Mouse (Mus musculus) heart, postnatal 0 days (tissue): ENCODE measurements around the gene Slc5a10. TPM values are rescaled to one million over a fixed set of nuclear protein-coding genes. Genes with fewer than 3 reads are reported as not detected.

Experiments
- ATAC-seq: fragments of 200-750 bp; cut with Nextera tagmentation; 2 replicates; pipeline ENCODE4 v1.8.0; 2017; ENCODE audit warnings: low read depth, moderate number of reproducible peaks, moderate library complexity; ENCODE audit not compliant: insufficient read depth
- DNase-seq: peaks from one replicate; pipeline ENCODE4 v3.0.0-alpha.2; 2016; ENCODE audit warnings: low spot score
- H3K27ac ChIP-seq: fragments of 300-500 bp; sonication (generic); 2 replicates; pipeline ENCODE4 v1.5.1; 2014; ENCODE audit warnings: low read depth, mild to moderate bottlenecking
- H3K27me3 ChIP-seq: fragments of 300-500 bp; sonication (generic); 2 replicates; pipeline ENCODE4 v1.6.1; 2014; ENCODE audit warnings: low read length, mixed read lengths; ENCODE audit not compliant: control insufficient read depth, insufficient read depth
- H3K36me3 ChIP-seq: fragments of 300-500 bp; sonication (generic); replicated peaks from 2 replicates; pipeline ENCODE4 v1.6.1; 2014; ENCODE audit warnings: low read length, mixed read lengths; ENCODE audit not compliant: control insufficient read depth, insufficient read depth
- H3K4me1 ChIP-seq: fragments of 300-500 bp; sonication (generic); 2 replicates; pipeline ENCODE4 v1.6.1; 2014; ENCODE audit warnings: antibody characterized with exemption; ENCODE audit not compliant: control insufficient read depth, insufficient read depth
- H3K4me2 ChIP-seq: fragments of 300-500 bp; sonication (generic); 2 replicates; pipeline ENCODE4 v1.6.1; 2014; ENCODE audit warnings: low read depth, mild to moderate bottlenecking, low read length, moderate library complexity
- H3K4me3 ChIP-seq: fragments of 300-500 bp; sonication (generic); 2 replicates; pipeline ENCODE4 v1.5.1; 2014; ENCODE audit warnings: low read depth, low read length
- H3K9ac ChIP-seq: fragments of 300-500 bp; sonication (generic); replicated peaks from 2 replicates; pipeline ENCODE4 v1.6.1; 2014; ENCODE audit warnings: low read depth, low read length, mixed read lengths
- H3K9me3 ChIP-seq: fragments of 300-500 bp; sonication (generic); replicated peaks from 2 replicates; pipeline ENCODE4 v1.6.1; 2016; ENCODE audit warnings: low read length; ENCODE audit not compliant: control insufficient read depth
- CTCF ChIP-seq: IDR thresholded peaks from 2 replicates; pipeline ENCODE4 v1.5.1; 2016; ENCODE audit warnings: antibody characterized with exemption, control low read depth, low read depth
- EP300 ChIP-seq: IDR thresholded peaks from 2 replicates; pipeline ENCODE4 v1.6.1; 2016; ENCODE audit warnings: antibody characterized with exemption, low read depth
- WGBS: fragments of 180-500 bp; shearing (Covaris S2); extraction: QIAGEN DNeasy Blood & Tissue Kit; methylation state at CpG from one replicate; pipeline ENCODE4 v1.1.7; 2014; 5-methylcytosine and 5-hydroxymethylcytosine counted together
- polyA plus RNA-seq: library from polyadenylated mRNA; unstranded; fragments of >200 nt; fragmentation: Nextera tagmentation; extraction: Ambion mirVana; gene quantifications from 2 replicates; pipeline ENCODE4 v1.2.1, GENCODE M21; 2015
- total RNA-seq: library from RNA; depleted of rRNA; stranded (reverse); fragments of >200 nt; gene quantifications from 2 replicates; pipeline ENCODE4 v1.2.3, GENCODE M21; 2014; ENCODE audit warnings: low replicate concordance

The Slc5a10 gene
- total and polyA plus RNA-seq, 2 experiments from 2014 or later, result not detected

DNA sequence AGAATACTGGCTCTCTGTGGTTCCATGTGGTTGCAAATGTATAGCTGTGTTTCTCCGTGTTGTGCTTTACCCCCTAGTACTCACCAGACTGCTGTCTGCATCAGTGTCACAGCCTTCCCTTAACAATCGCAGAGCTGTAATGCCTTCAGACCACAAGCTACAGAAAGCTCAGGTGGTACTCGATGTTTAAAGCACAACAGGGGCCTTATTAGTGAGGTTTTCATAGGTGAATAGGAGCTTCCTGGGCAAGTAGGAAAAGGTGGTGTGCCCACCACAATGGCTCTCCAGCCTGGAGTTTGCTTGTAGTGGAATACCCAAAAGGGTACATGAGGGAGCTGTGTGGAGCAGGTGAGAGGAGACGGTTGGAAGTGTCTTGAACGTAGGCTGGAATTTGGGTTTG, 68.4 kb downstream of the Slc5a10 start:
- TF ChIP-seq CTCF (no peak), EP300 (no peak)
- no peak overlapping the region for H3K27ac ChIP-seq
- WGBS, result 84% methylated on average over 5 of the region's 5 CpGs

DNA sequence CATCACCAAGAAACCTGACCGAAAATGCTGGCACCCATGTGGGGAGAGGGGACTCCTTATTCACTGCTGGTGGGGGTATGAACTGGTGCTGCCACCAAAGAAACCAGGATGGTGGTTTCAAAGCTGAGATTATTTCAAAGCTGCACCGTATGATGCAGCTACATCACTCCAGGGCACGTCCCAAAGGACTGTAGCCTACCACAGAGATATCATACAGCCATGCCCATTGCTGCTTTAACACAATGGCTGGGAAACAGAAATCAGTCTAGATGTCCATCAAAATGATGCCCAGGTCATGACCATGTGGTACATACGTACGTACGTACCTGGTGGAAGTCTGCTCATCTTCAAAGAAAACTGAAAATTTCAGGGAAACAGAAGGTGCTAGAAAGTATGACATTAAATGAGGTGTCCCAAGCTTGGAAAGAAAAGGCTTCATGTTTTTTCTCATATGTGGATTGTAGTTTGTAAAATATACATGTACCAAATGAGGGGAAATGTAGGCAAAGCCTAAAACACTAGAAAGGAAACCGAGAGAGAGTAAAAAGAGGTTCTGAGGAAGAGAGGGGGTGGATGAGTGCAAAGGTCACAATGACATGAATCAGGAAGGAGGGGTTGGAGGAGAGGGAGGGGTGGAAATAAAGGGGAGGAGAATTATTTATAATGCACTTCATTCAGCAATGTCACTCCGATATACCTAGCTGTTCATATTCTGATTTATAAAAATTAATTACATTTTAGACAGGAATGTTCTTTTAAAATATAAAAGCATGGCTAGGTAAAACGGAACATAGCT, 70.0 kb downstream of the Slc5a10 start:
- no peak for DNase-seq
- 77% methylated on average over 9 of the region's 9 CpGs for WGBS
- no peak for ATAC-seq

More for the DNA sequence above, 68.4 kb downstream of the Slc5a10 start:
- Histone ChIP-seq H3K36me3 (no peaks in the 10 kb centered on the region), H3K27me3 (no peaks in the 10 kb centered on the region), H3K9me3 (no peaks in the 10 kb centered on the region), H3K4me3 (no peak overlapping the region), H3K4me1 (no peaks in the 10 kb centered on the region), H3K9ac (no peak overlapping the region), H3K4me2 (no peak overlapping the region)
- DNase-seq (no peak), ATAC-seq (no peak)

DNA sequence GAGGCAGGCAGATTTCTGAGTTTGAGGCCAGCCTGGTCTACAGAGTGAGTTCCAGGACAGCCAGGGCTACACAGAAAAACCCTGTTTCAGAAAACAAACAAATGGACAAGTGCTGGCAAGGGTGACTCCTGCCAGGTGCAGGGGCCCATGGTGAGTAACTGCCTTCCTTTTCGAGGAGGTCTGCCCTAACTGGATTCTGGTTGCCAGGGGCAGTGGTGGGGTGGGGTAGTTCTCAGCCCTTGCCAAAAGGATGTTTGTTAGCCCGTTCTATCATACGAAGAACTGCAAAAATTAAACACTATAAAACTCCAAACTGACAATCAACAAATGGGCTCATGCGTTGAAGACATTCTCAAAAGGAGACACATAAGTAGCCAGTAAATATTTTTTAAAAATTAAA, 71.0 kb downstream of the Slc5a10 start:
- Histone ChIP-seq H3K9ac (no peak overlapping the region), H3K27me3 (no peaks in the 10 kb centered on the region), H3K4me3 (no peak overlapping the region), H3K9me3 (no peaks in the 10 kb centered on the region), H3K36me3 (no peaks in the 10 kb centered on the region), H3K4me1 (no peaks in the 10 kb centered on the region), H3K4me2 (no peak overlapping the region), H3K27ac (no peak overlapping the region)
- DNase-seq, result no peak
- 88% methylated on average over 4 of the region's 4 CpGs for WGBS
- TF ChIP-seq CTCF, result no peak
- no peak for TF ChIP-seq EP300
- no peak for ATAC-seq

More for the DNA sequence above, 70.0 kb downstream of the Slc5a10 start:
- Histone ChIP-seq H3K27ac (no peak overlapping the region), H3K27me3 (no peaks in the 10 kb centered on the region), H3K4me1 (no peaks in the 10 kb centered on the region), H3K9me3 (no peaks in the 10 kb centered on the region), H3K36me3 (no peaks in the 10 kb centered on the region), H3K4me2 (no peak overlapping the region), H3K9ac (no peak overlapping the region), H3K4me3 (no peak overlapping the region)
- no peak for TF ChIP-seq CTCF

DNA sequence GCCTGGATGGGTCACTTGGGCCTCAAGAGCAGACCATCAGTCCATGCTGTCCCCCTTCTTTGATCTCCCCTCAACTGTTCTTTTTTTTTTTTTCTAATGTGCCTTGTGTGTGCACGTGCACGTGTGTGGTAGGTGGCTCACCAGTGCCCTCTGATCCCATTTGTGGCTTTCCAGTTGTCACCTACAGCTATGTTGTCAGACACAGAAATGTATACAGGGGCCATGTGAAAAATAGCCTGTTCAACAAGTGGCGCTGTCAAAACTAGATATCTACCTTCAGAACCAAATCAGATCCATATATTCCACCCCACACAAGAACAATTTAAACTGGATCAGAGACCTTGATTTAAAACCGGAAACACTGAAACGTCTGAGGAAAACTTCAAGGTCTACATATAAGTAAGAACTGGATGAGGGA, 71.5 kb downstream of the Slc5a10 start:
- WGBS, result 87% methylated on average over 5 of the region's 5 CpGs
- H3K4me1 ChIP-seq, result no peaks in the 10 kb centered on the region
- no peak for DNase-seq
- H3K4me2 ChIP-seq, result no peak overlapping the region
- TF ChIP-seq CTCF (no peak), EP300 (no peak)
- no peak overlapping the region for H3K27ac ChIP-seq
- no peak overlapping the region for H3K4me3 ChIP-seq
- no peaks in the 10 kb centered on the region for H3K9me3 ChIP-seq
- no peak overlapping the region for H3K9ac ChIP-seq
- no peaks in the 10 kb centered on the region for H3K36me3 ChIP-seq
- ATAC-seq, result no peak
- no peaks in the 10 kb centered on the region for H3K27me3 ChIP-seq

DNA sequence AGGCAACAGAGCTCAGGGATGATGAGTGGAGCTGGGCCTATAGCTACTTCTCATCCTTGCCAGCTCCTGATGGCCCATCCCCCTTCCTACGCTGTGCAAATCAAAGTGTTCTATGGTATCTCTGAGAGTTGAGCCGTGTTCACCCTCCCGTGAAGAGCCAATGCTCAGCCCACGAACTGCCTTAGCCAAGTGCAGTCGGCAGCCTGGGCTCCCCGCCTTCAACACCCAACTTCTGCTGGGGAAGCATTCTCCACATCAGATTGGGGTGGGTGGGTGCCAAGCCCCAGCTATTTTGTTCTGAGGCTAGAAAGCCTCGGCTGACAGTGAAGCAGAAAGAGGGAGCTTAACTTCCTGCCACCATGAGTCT, 71.9 kb downstream of the Slc5a10 start:
- Histone ChIP-seq H3K9ac (no peak overlapping the region), H3K4me3 (no peak overlapping the region), H3K27me3 (no peaks in the 10 kb centered on the region), H3K27ac (no peak overlapping the region), H3K4me1 (no peaks in the 10 kb centered on the region), H3K9me3 (no peaks in the 10 kb centered on the region), H3K36me3 (no peaks in the 10 kb centered on the region), H3K4me2 (no peak overlapping the region)
- DNase-seq (no peak), ATAC-seq (no peak)
- WGBS, result 73% methylated on average over 7 of the region's 7 CpGs
- no peak for TF ChIP-seq CTCF
- TF ChIP-seq EP300, result no peak
